Mouse (Mus musculus) megakaryocyte, embryonic 14.5 days (primary cell): ENCODE data around the gene Pde4d.

ENCODE experiments used
- FLI1 ChIP-seq: IDR thresholded peaks from 2 replicates; pipeline ENCODE4 v1.6.1; 2012; ENCODE audit warnings: low read length, inconsistent platforms, mixed read lengths
- GATA1 ChIP-seq: IDR thresholded peaks from 3 replicates; pipeline ENCODE4 v1.6.1; 2012; ENCODE audit warnings: mixed read lengths, low read length, inconsistent platforms, borderline replicate concordance

- TF ChIP-seq GATA1: no peak
- no peak for TF ChIP-seq FLI1
These were observed 1084.2 kb downstream of the Pde4d start for GRCm38 (mm10) chr13:109533838-109534523.
